Mouse (Mus musculus): ENCODE results near the gene Crybb1.

- no peak for TF ChIP-seq POLR2A (IDR thresholded peaks at IDR 0.05; ENCODE audit: control insufficient read depth, extremely low read depth, insufficient read depth, low read length, poor library complexity)
- no peak for TF ChIP-seq CTCF (IDR thresholded peaks at IDR 0.05; ENCODE audit: borderline replicate concordance, control insufficient read depth, extremely low read depth, insufficient read depth, low read length, poor library complexity)
Measured at GRCm38 (mm10) chr5:112305842-112306241, 50.2 kb downstream of the Crybb1 start.
